Mouse (Mus musculus): ENCODE results near the gene 1110051M20Rik.

The 1110051M20Rik gene

DNA sequence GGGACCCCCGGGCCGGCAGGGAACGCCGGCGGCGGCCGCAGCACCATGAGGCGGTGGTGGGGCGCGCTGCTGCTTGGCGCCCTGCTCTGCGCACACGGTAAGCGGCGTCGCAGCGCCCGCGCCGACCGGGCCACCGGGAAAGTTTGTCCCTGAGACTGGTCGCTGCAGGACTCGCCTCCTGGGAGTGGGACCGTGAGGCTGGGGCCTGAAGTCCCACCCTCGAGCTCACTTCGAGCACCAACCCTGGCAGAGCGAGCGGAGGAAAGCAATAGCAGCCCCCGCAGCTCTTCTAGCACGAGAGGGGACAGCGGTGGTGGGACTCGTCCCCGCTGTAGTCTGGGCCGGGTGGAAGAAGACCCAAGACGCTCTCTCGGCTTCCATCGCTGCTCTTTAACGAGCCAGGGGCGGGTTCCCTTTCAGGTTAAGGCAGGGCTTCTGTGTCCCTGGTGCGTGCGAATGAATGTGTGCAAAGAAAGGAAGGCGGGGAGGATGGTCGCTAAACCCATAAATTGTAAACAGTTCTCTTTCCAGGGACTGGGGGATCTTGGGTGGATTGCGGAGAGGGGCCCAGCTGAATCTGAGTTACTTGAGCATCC lies 13.2 kb upstream of the 1110051M20Rik start:
- DNase-seq (ENCODE audit: low spot score): no peak

DNA sequence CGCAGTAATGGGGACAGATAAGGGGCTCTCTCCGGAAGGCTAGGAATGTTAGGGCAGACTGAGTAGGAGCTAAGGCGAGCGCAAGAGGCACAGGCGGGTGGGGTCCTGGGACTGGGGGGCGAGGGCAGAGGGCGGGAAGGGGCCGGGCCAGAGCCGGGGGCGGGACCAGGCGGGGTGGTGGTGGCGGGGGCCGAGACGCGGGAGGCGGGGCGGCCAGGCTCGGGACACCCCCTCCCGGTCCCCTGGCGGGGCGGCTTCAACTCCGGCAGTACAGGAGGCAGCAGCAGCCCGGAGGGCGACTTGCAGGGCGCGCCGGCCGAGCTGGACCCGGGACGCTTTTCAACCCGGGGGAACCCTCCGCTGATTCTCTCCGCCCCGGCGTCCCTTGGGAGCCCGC lies 12.8 kb upstream of the 1110051M20Rik start, which contains the start of gene Lrp4:
Gene Lrp4 (plus strand): TSS at position 253 of the 397 bp plus-strand sequence.
- DNase-seq (ENCODE audit: low spot score): no peak

DNA sequence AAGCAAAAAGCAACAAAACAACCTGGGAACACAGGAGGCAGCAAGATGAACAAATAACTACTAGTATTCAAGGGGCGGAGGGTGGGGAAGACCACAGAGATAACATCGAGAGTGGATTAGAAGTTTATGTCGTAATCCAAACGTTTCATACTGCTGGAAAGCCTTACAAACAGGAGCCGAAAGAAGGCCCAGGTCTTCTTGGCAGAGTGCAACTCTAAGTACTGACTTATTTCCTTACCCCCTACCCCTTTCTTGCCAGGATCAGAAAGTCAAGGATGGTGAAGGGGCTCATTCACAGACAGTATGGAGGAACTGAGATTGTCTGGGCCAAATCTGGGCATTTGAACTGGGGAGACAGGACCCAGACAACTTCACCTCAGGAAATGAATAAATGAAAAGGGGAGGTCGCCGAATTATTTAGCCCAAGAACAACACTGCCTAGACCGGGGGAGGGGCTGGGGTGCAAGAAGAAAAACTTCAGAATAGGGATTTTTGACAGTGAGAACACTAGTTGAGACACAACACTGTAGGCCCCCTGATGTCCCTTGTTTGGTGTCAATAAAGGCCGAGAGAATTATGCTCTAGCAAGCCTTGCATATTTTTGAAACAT lies 12.1 kb upstream of the 1110051M20Rik start:
- DNase-seq (ENCODE audit: low spot score): no peak

DNA sequence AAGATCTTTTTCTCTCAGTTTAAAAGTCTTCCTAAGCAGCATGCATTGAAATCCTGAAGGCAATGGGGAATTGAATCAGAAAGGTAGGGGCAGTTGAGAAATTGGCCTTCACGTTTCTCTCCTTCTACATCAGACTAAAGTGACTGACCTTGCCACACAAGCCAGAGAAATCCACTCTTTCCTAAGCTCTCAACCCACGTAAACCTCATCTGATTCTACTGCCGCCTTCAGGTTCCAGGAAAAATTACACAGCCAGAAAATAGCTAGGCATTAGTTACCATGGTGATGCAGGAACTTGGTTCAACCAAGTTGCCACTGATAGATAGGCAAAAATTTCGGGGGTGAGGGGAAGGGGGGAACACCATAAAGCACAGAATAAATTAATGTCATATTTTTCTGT lies 11.3 kb upstream of the 1110051M20Rik start:
- DNase-seq (ENCODE audit: low spot score): no peak

DNA sequence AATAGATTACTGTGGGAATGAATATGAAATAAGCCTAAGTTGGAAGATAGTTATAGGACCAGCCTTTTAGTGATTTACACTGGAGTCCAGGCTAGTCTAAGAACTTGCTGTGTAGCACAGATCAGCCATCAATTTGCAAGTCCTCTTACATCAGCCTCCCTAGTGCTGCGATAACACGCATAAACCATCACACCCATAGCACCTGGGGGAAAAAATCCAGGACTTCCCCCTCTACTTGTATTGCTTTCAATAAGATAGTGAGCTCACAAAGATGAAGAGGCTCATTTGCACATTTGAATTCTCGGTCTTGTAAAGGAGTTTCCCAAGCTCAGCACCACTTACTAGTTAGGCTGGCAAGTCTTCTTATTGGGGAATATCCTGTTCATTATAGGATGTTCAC lies 9.9 kb upstream of the 1110051M20Rik start:
- DNase-seq (ENCODE audit: low spot score): no peak

DNA sequence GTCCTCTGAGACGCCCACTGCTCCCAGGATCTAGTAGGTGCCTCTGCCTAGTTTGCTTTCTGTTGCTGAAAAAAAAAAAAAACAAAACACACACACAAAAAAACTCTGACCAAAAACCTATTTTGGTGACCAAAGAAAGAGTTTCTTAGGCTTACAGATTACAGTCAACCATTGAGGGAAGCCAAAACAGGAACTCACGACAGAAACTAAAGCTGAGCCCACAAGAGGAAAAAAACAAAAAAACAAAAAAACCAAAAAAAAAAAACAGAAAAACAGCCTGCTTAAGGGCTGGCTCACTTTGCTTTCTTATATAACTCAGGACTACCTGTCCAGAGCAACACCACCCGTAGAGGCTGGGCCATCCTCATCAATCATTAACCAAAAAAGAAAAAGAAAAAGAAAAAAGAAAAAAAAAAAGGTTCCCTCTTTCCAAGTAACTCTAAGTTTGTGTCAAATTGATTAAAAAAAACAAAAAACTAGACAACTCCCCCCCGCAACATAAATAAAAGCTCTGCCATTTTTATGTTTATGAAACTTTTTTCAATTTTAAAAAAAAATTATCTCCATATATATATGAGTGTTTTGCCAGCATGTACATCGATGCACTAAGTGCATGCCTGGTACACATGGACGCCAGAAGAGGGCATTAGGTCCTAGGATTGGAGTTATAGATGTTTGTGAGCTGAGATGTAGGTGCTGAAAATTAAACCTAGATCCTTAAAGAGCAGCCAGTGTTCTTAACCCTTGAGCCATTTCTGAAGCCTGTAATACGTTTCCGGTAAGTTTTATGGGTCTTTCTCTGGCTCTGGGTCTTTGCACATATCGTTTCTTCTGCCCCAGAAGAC lies 8.9 kb upstream of the 1110051M20Rik start:
- no peak for DNase-seq (ENCODE audit: low spot score)

DNA sequence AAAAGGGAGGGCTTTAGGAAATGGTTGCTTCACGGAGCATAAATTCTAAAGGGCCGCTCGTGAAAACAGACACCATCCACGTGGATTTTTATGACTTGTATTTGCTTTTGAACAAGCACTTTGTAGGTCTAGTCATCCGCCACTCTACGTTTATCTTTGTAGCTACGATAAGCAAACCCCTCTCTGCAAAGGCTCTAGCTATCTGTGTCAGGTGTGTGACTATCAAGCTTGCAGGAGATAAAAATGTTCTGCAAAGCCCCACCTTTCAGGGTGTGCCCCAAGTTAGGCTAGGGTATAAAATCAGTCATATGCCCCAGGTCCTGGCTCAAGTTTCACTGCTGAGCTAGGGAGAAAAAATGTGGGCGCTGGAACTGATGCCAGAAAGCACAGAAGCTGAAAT lies 8.2 kb upstream of the 1110051M20Rik start:
- no peak for DNase-seq (ENCODE audit: low spot score)

DNA sequence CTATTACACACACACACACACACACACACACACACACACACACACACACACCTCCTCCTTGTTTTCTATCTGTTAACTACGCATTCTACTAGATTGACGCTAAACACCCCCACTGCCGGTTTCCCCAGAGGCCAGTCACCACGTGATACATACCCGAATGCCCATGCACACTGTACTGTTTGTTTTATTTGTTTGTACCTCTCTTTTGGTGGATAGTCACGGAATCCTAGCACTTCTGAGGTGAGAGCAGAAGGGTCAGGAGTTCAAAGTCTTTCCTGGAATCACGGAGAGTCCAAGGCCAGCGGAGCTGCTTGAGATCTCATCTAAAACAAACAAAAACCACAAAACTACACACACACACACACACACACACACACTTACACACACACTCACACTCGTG lies 5.8 kb upstream of the 1110051M20Rik start:
- no peak for DNase-seq (ENCODE audit: low spot score)

DNA sequence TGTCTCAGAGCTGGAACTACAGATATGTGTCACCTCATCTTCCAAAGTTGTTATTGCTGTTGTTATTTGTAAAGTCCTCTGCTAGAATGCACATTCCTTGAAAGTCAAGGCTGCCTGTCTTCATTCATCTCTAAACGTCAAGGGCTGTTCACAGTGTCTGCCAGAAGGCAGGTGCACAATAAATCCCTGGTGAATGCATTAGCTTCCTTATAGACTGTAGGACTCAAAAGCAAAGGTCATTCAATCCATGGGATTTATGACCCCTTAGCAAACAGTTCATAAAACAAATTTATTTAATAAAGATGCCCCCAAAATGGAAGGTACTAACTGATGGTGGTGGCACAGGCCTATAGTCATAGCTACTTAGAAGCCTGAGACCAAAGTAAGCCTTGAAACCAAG lies 5.2 kb upstream of the 1110051M20Rik start:
- DNase-seq (ENCODE audit: low spot score): no peak

DNA sequence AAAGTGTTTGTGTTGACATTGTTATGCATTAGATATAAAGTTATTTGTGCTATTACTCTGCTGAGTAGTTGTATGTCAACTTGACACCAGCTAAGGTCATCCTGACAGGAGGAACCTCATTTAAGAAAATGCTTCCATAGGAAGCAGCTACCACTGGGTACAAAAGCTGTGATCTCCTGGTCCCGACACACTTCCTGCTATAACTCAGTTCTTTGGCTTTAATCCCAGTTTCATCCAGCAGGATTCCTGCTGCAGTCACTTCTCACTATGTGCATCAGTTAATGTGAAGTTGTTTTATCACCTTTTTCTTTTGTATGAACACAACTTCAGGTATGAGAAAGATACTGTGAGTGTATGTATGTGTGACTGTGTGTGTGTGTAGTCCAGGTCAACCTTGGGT lies 2.3 kb downstream of the 1110051M20Rik start:
- DNase-seq (ENCODE audit: low spot score): no peak

DNA sequence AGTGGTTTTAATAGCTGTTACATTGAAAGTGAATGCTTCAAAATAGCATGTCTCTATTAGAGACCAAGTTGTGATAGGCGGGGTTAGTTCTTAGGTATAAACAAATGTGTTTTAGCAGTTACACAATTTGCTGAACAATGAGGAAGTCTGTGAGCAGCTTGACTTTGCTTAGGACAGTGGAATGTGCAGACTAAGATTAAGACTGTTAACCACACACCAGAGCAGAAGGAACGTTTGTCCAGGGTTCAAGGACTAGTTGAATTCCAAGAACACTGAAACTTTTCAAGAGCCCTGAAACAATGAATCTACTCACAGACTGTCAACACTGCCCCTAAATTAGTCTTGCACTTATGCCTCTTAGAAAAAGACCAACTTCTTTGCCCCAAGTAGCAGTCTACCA lies 2.8 kb downstream of the 1110051M20Rik start:
- no peak for DNase-seq (ENCODE audit: low spot score)

DNA sequence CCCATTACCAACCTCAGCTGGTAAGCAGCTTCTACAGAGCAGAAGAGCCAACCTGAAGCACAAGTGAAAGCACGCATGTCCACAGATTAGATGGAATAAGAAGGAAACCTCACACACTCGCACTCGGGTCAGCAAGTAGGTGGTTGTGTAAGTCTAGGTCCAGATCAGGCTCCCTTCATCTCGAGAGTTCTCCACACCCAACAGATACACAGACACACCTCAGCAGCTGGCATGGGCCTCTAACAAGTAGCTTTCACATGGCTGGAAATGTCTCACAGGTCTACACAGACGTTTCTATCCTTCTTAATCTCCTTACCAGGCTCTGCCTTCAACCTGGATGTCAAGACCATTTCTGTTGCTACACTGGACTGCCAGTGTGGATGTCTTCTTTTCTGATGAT lies 3.8 kb downstream of the 1110051M20Rik start:
- DNase-seq (ENCODE audit: low spot score): no peak

DNA sequence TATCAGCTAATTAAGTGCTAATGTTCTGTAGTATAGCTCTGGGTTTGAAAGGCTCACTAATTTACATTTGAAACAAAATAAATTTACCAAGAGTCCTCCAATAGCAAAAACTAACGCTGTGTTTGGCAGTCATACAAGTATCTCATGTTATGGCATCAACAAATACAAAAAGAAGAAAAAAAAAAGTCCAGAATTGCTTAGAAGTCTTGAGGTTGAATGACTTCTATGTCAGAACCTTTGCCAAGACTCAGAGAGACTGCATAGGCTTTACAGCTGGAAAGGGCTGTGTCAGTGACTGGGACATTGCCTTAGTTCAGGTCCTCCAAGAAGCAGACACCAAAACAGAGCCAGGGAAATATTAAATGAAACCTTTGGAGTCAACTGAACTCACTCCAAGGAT lies 4.6 kb downstream of the 1110051M20Rik start:
- no peak for DNase-seq (ENCODE audit: low spot score)

DNA sequence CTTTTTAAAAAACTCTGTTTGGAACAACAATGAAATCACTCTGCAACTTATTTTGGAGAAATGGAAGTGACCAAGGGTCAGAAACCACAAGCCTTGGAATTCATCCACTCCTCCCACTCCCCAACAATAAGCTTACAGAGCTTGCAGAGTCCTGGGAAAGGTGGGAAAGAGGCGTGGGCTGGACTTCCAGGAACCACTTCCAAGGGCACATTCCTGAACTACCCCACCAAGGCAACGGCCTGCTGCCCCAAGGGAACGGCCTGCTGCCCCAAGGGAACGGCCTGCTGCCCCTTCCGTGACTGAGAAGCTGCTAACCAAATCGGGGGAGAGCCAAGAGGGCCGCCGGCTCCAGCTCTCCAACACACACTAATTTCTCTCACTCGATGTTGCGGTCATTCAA lies 5.2 kb downstream of the 1110051M20Rik start:
- no peak for DNase-seq (ENCODE audit: low spot score)

DNA sequence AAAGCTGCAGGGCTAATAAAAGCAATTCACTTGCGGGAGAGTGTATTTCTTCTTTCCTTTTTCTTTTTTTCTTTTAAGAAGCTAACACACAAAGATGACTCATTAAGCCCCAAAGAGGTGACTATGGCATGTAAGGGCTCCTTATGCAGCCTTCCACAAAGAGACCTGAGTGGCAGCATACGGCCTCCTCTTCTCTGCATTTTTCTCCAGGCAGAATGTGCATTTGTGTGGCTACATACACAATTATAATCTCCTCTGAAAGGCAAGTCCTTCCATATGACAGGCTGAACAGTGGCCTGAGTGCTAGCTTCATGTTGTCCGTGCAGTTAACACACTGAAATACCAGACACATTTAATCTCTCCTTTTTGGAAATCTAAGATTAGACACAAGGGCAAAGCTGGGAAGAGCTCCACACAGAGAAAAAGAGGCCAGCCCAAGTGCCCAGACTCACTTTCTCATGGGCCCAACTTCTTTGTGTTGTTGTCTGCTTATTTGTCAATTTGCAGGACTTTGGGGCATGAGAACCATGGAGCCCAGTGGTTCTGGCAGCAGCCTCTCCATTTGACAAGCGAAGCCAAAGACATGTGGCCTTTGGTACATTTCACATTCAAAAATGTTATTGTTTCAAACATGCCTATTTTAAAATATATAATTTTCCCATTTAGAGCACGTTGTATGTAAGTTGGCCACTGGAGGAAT lies 7.2 kb downstream of the 1110051M20Rik start:
- no peak for DNase-seq (ENCODE audit: low spot score)

DNA sequence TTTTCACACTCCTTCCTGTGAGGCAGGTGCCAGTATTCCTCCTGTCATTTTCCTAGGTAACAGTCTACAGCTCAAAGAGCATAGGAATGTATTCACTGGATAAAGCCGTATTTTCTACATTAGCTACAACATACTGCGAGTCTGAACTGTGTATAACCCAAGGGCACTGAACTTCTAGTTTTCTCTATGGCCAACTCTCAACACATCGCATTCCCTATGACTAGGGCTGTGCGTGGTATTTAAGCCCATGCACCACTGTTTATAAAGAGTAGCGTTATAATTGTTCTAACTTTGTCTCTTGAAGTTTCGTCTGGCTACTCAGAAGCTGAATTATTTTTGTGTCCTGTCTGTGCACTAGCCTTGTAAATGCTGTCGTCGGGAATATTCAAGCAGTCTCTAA lies 7.8 kb downstream of the 1110051M20Rik start:
- no peak for DNase-seq (ENCODE audit: low spot score)

DNA sequence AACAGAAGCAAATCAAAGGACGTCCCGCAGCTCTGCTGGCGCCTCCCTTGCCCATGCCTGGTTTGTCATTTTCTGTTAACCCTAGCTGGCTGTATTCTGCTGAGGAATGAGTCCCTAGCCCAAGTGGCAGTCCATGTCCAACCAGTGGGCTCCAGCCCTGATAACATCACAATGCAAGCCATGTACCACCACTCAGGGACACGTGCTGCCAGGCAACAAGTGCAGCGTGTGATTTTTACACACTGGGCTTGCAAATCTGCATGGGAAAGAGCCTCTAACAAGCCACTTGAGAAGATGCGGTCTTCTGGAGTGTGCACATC lies 13.9 kb downstream of the 1110051M20Rik start:
- DNase-seq (ENCODE audit: low spot score): no peak

DNA sequence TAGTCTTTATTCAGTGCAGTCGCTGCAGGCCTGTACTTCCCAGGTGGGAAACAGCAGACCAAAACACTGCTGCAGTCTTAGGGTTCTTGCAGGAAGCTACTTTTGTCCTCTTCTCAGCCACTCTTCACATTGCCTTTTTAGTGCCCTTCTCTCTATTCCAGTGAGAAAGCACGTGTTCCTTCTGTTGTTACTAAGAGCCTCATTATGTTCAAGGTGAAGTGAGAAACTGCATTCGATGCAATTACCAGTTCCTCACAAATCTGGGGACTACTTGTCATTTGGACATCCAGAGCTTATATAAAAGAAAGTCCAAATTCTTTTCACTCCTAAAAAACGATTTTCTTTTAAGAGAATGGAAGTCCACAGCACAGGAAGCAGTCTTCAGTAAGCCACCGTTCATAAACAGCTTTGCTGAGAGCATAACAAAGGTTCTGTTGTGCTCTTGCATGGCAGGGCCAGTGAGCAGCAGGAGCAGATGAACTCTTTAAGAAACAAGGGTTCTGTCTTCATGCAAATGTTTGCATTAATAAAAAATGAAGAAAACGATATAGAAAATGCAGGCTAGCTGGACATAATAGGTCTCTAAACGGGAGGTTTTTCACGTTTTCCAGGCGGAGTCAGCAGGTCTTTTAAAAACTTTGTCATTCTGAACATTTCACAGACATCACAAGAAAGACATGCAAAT lies 14.4 kb downstream of the 1110051M20Rik start:
- no peak for DNase-seq (ENCODE audit: low spot score)

DNA sequence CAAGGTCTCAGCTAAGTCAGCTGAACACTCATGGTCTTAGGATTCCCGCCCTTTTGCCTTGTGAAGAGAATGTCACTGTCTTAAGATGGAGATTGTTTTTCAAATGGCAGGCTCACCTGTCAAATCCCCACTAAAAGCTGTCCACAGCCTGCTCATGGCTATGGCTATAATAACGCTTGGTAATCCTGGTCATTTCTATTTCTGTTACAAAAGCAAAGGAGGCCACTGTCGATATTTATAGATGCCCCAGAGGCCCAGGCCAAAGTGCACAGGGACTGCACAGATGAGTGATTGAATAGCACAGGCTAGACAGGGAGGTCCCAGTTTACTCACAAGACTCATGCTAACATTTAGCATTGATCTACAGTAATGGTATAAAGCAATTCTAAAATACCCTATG lies 15.4 kb downstream of the 1110051M20Rik start:
- no peak for DNase-seq (ENCODE audit: low spot score)

DNA sequence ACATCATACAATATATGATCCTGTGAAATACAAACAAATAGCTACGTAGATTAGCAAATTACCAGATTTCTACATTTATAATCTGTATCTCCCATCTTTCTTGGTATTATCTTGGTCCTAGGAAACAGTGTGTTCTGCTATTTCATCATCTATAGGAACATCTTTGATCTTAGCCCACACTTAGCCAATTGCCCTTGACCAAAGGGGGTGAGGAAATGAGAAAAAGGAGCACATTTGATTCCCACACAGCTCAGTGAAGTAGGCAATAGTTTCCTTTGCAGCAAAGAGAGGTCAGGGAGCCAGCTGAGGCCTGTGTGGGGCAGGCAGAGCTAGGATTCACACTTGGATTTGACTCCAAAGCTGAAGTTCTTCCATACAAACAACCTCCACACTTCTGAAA lies 18.2 kb downstream of the 1110051M20Rik start:
- no peak for DNase-seq (ENCODE audit: low spot score)

DNA sequence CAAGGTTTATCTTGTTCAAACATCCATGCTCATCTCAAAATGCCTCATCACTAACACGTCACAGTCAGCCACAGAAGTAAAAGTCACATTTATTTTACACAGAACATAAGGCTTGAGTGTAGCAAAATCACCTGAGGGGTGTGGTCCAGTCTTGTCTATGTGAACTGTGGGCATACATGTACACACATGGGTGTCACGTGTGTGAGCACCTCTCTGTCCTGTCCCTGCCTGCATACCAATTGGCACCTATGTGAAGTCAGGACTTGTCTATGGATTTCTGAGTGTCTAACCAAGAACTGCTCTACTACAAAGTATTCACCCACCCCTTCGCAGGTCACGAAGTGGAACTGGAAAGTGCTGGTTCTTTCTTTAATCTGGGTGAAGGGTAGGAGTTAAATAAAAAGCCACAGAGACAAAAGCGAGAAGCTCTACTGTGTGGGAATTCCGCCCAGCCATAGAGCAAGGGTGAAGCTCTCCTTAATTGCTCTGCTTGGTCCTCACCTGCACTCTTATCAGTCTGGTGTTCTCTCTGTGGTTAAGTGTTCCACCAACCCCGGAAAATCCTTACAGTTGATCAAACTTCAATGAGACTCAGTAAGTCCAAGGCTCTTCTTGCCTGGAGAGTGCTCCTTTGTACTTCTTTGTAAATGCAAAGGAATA lies 20.3 kb downstream of the 1110051M20Rik start:
- no peak for DNase-seq (ENCODE audit: low spot score)

DNA sequence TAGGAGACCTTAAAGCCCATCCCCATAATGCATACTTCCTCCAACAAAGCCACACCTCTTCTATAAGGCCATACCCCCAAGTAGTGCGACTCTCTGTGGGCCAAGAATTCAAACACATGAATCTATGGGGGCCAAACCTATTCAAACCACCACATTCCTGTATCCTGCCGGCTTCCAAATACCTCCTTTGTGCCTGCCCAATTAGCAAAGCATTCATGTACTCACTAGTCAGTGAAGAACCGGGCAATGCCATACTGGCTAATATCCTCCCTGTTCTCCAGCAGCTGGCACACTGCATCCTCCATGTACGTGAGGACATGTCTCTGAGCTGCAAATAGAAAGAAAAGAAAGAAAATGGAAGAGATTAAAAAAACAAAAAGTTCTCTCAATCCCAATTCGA lies 22.9 kb downstream of the 1110051M20Rik start:
- DNase-seq (ENCODE audit: low spot score): no peak
